Mouse (Mus musculus) cerebellum, postnatal 25 days (tissue): Measurements from ENCODE around the gene Pltp.

Experiments
- DNase-seq, 2 experiments: peaks; one replicate each; pipeline ENCODE4 v3.0.0; 2021; ENCODE audit warnings: mixed read lengths in 2 of 2

Pltp gene

GRCm38 (mm10) chr2:164857101-164857821 lies at the start of gene Pltp:
Gene Pltp, minus strand, starts transcription at chr2:164857711.
- DNase-seq, result peak in 1 of 2 experiments; percentile 53

- no peak for DNase-seq
Observed at GRCm38 (mm10) chr2:164906071-164906470, 48.6 kb upstream of the Pltp start.

GRCm38 (mm10) chr2:164903496-164903895 lies 46.0 kb upstream of the Pltp start:
- DNase-seq, result no peak

- DNase-seq, result peak; percentile 50 to 63
Observed at GRCm38 (mm10) chr2:164901380-164901779, 43.9 kb upstream of the Pltp start.

GRCm38 (mm10) chr2:164899723-164900459 lies 42.4 kb upstream of the Pltp start:
- DNase-seq, result no peak

- no peak for DNase-seq
Observed at GRCm38 (mm10) chr2:164899034-164899433, 41.5 kb upstream of the Pltp start.

GRCm38 (mm10) chr2:164898008-164898407 lies 40.5 kb upstream of the Pltp start:
- DNase-seq, result peak in 1 of 2 experiments; percentile 34

- peak in 1 of 2 experiments; percentile 66 for DNase-seq
Observed at GRCm38 (mm10) chr2:164895885-164896284, 38.4 kb upstream of the Pltp start.

- DNase-seq, result no peak
Observed at GRCm38 (mm10) chr2:164894644-164895043, 37.1 kb upstream of the Pltp start.

GRCm38 (mm10) chr2:164894048-164894447 lies 36.5 kb upstream of the Pltp start:
- peak in 1 of 2 experiments; percentile 45 for DNase-seq

- DNase-seq, result peak; percentile 69 to 76
Observed at GRCm38 (mm10) chr2:164892696-164893216, 35.2 kb upstream of the Pltp start.

GRCm38 (mm10) chr2:164891908-164892695 lies 34.6 kb upstream of the Pltp start:
- peak; percentile 75 to 82 for DNase-seq

GRCm38 (mm10) chr2:164891056-164891834 lies 33.7 kb upstream of the Pltp start:
- peak in 1 of 2 experiments; percentile 37 for DNase-seq

- DNase-seq, result no peak
Observed at GRCm38 (mm10) chr2:164890411-164891049, 33.0 kb upstream of the Pltp start.

GRCm38 (mm10) chr2:164889960-164890359 lies 32.4 kb upstream of the Pltp start:
- DNase-seq, result no peak

- peak in 1 of 2 experiments; percentile 48 for DNase-seq
Observed at GRCm38 (mm10) chr2:164888996-164889395, 31.5 kb upstream of the Pltp start.

GRCm38 (mm10) chr2:164886617-164887016 lies 29.1 kb upstream of the Pltp start:
- no peak for DNase-seq

GRCm38 (mm10) chr2:164885788-164886187 lies 28.3 kb upstream of the Pltp start:
- DNase-seq, result peak; percentile 92 to 95

GRCm38 (mm10) chr2:164882619-164883018 lies 25.1 kb upstream of the Pltp start:
- DNase-seq, result no peak

- peak; percentile 94 to 98 for DNase-seq
Observed at GRCm38 (mm10) chr2:164879568-164880277, 22.2 kb upstream of the Pltp start.

- peak; percentile 97 for DNase-seq
Observed at GRCm38 (mm10) chr2:164879228-164879567, 21.7 kb upstream of the Pltp start, which contains the start of gene Pcif1. Gene Pcif1, plus strand, starts transcription at chr2:164879304.
